Mouse (Mus musculus) hematopoietic multipotent progenitor cell, adult 10-12 weeks (in vitro differentiated cells): Measurements from ENCODE around the gene Abcc1. TPM values are rescaled to one million over a fixed set of nuclear protein-coding genes. Genes with fewer than 3 reads are reported as not detected.

ENCODE experiments used
- polyA plus RNA-seq: library from polyadenylated mRNA; stranded (reverse); fragments of >175 nt; gene quantifications from 2 replicates; pipeline ENCODE4 v1.2.3, GENCODE M21; 2012; ENCODE audit warnings: low replicate concordance

Gene Abcc1
- polyA plus RNA-seq: 3.1 and 4.4 TPM in 2 replicates

GRCm38 (mm10) chr16:14361362-14362098 lies at the start of gene Abcc1:
Gene Abcc1 (plus strand): TSS chr16:14361558.

GRCm38 (mm10) chr16:14316884-14317876 lies 44.2 kb upstream of the Abcc1 start, which contains the start of gene Fopnl:
Gene Fopnl (minus strand): TSS chr16:14317405.

Other genes starting within 250 kb of the Abcc1 start
- 11.8 and 27.2 TPM in 2 replicates for gene Nde1, start 198.3 kb upstream of the Abcc1 start, polyA plus RNA-seq
- gene Marf1, start 198.2 kb upstream of the Abcc1 start, polyA plus RNA-seq: 3.9 and 8.3 TPM in 2 replicates
- 0.03 and 0.10 TPM in 2 replicates for gene Myh11, start 70.2 kb upstream of the Abcc1 start, polyA plus RNA-seq
- 6.4 and 9.4 TPM in 2 replicates for gene Fopnl, start 44.2 kb upstream of the Abcc1 start, polyA plus RNA-seq
- not detected in 2 replicates for gene A630010A05Rik, start 200.8 kb downstream of the Abcc1 start, polyA plus RNA-seq